Mouse (Mus musculus): ENCODE measurements around the gene Zdhhc19.
A peak's percentile ranks its signal among the peaks of the same experiment; 100 is the strongest.

- TF ChIP-seq HCFC1 (IDR thresholded peaks at IDR 0.05; ENCODE audit: low read depth, low read length) (no peak), POLR2AphosphoS5 (IDR thresholded peaks at IDR 0.05; ENCODE audit: borderline replicate concordance, low read depth, low read length) (no peak), TCF12 (IDR thresholded peaks at IDR 0.05; ENCODE audit: low read depth, low read length) (0 out of 2 replicates have a peak, but pooled peaks have one; percentile 16), GATA1 (IDR thresholded peaks at IDR 0.05; ENCODE audit: low read depth, low read length) (no peak), USF1 (IDR thresholded peaks at IDR 0.05; ENCODE audit: low read depth, low read length) (no peak), GABPA (IDR thresholded peaks at IDR 0.05; ENCODE audit: low read depth, low read length) (no peak), CTCF (IDR thresholded peaks at IDR 0.05 in 2 of 3, conservative IDR thresholded peaks at IDR 0.05 in 1 of 3; ENCODE audit: control insufficient read depth in 1 of 3, insufficient read depth in 1 of 3, low read depth in 2 of 3, low read length in 3 of 3, poor library complexity in 1 of 3, severe bottlenecking in 1 of 3) (no peak), ELF1 (IDR thresholded peaks at IDR 0.05; ENCODE audit: low read depth, low read length) (no peak), KAT2A (conservative IDR thresholded peaks at IDR 0.05; ENCODE audit: low read depth, low read length) (no peak), EP300 (IDR thresholded peaks at IDR 0.05; ENCODE audit: low read depth in 1 of 2, low read length in 2 of 2) (no peak), TBP (IDR thresholded peaks at IDR 0.05; ENCODE audit: low read depth, low read length) (no peak)
Observed at GRCm38 (mm10) chr16:32547156-32548068, 51.3 kb downstream of the Zdhhc19 start.

Data from MEL (cell line).